Mouse (Mus musculus) right cerebral cortex, postnatal 36 days (tissue): Measurements from ENCODE around the gene Zfp638.
"Not testable (repeated sequence)": the region's sequence is repeated elsewhere in the genome, so short reads cannot be mapped to it uniquely, and the experiment has no call there.

Experiments used
- DNase-seq, 2 experiments: peaks; one replicate each; pipeline ENCODE4 v3.0.0; 2022; ENCODE audit warnings: low spot score in 2 of 2, mixed read lengths in 1 of 2

The Zfp638 gene

GRCm38 (mm10) chr6:83866954-83867597 is at the start of gene Zfp638:
Gene Zfp638, plus strand, starts transcription at chr6:83867109.
- peak; percentile 91 to 92 for DNase-seq

GRCm38 (mm10) chr6:83818996-83819395 is 47.9 kb upstream of the Zfp638 start:
- no peak for DNase-seq

- DNase-seq = no peak
These were observed 46.0 kb upstream of the Zfp638 start for GRCm38 (mm10) chr6:83820727-83821515.

- no peak for DNase-seq
These were observed 45.1 kb upstream of the Zfp638 start for GRCm38 (mm10) chr6:83821856-83822255.

- peak; percentile 3 to 4 for DNase-seq
These were observed 35.8 kb upstream of the Zfp638 start for GRCm38 (mm10) chr6:83830941-83831605.

GRCm38 (mm10) chr6:83831606-83832123 is 35.2 kb upstream of the Zfp638 start, which contains the start of gene Paip2b:
Gene Paip2b, minus strand, starts transcription at chr6:83831741.
- peak; percentile 98 to 99 for DNase-seq

GRCm38 (mm10) chr6:83832393-83832792 is 34.5 kb upstream of the Zfp638 start:
- DNase-seq = not testable (repeated sequence)

- DNase-seq = no peak
These were observed 30.1 kb upstream of the Zfp638 start for GRCm38 (mm10) chr6:83836826-83837225.

- no peak for DNase-seq
These were observed 28.9 kb upstream of the Zfp638 start for GRCm38 (mm10) chr6:83838046-83838445.

- no peak for DNase-seq
These were observed 26.8 kb upstream of the Zfp638 start for GRCm38 (mm10) chr6:83840086-83840485.

- DNase-seq = no peak
These were observed 22.0 kb upstream of the Zfp638 start for GRCm38 (mm10) chr6:83844913-83845312.

GRCm38 (mm10) chr6:83846141-83846540 is 20.8 kb upstream of the Zfp638 start:
- DNase-seq = no peak

GRCm38 (mm10) chr6:83849446-83849845 is 17.5 kb upstream of the Zfp638 start:
- no peak for DNase-seq

GRCm38 (mm10) chr6:83857476-83857875 is 9.4 kb upstream of the Zfp638 start:
- DNase-seq = no peak

GRCm38 (mm10) chr6:83860033-83860432 is 6.9 kb upstream of the Zfp638 start:
- no peak for DNase-seq

GRCm38 (mm10) chr6:83863538-83863937 is 3.4 kb upstream of the Zfp638 start:
- DNase-seq = no peak

- DNase-seq = no peak
These were observed 486 bp upstream of the Zfp638 start for GRCm38 (mm10) chr6:83866423-83866822.

GRCm38 (mm10) chr6:83867598-83868585 is 983 bp downstream of the Zfp638 start:
- DNase-seq = peak; percentile 16 to 36

GRCm38 (mm10) chr6:83879815-83880214 is 12.9 kb downstream of the Zfp638 start:
- DNase-seq = peak in 1 of 2 experiments; percentile 10

- no peak for DNase-seq
These were observed 19.9 kb downstream of the Zfp638 start for GRCm38 (mm10) chr6:83886789-83887188.

- DNase-seq = no peak
These were observed 21.9 kb downstream of the Zfp638 start for GRCm38 (mm10) chr6:83888802-83889201.
